Comparison of ENCODE assay signal across 16 mouse cellular contexts in the genomic region with DNA sequence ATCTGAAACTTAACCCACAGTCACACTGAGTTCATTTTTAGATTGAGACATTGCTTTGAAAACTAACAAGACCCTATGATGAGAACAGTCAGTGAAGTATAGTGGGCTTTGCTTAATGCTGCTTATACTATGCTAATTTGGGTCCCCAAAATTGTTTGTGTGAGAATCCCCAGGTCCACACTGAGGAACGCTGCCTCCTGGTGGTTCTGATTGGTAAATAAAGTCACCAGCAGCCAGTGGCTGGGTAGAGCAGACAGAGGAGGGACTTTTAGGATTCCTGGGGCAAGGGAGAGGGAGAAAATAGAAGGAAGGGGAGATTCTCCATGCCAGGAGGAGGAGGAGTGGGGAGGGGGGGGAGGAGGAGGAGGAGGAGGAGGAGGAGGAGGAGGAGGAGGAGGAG.
DNase-seq lines count a peak whose midpoint lies in the region; ATAC-seq lines count a peak whose summit lies in the region.
"Had no signal": no experiment of that assay in that cellular context is flagged by ENCODE, and none has a peak within 500 bp of the region (broad histone marks: within the 10 kb centered on the region; RNA-seq: fewer than 3 reads in every experiment).

No protein-coding gene starts in this region.

- H3K4me3 ChIP-seq in kidney, embryonic 15.5 days (replicated peaks) = no peak overlapping the region
- H3K4me3 ChIP-seq: intestine, embryonic 15.5 days; limb, embryonic 13.5 days; neural tube, embryonic 13.5 days had no signal

- DNase-seq in cerebellum, postnatal 10 days = peak; percentile 10 to 15
- peak; percentile 7 for DNase-seq in kidney, postnatal 10 days
- peak; percentile 42 for DNase-seq in testis, postnatal 10 days (ENCODE audit: low spot score)
- no peak for DNase-seq in testis, postnatal 14 days (ENCODE audit: low spot score)
- DNase-seq in cerebellum, postnatal 4 days (ENCODE audit: low spot score in 2 of 2) = no peak
- DNase-seq: heart, adult 11 months; heart, postnatal 36 days; right cerebral cortex, adult 18-20 months; thymus, postnatal 36 days had no signal

- no peak overlapping the region for H3K27ac ChIP-seq in kidney, embryonic 15.5 days
- H3K27ac ChIP-seq: intestine, embryonic 15.5 days; limb, embryonic 13.5 days; neural tube, embryonic 13.5 days had no signal

- no peak overlapping the region for H3K9ac ChIP-seq in kidney, embryonic 15.5 days
- H3K9ac ChIP-seq: intestine, embryonic 15.5 days; limb, embryonic 13.5 days; neural tube, embryonic 13.5 days had no signal

- no peaks in the 10 kb centered on the region for H3K27me3 ChIP-seq in kidney, embryonic 15.5 days
- H3K27me3 ChIP-seq: intestine, embryonic 15.5 days; limb, embryonic 13.5 days; neural tube, embryonic 13.5 days had no signal

- no peaks in the 10 kb centered on the region for H3K9me3 ChIP-seq in kidney, embryonic 15.5 days (replicated peaks)
- H3K9me3 ChIP-seq: intestine, embryonic 15.5 days; limb, embryonic 13.5 days; neural tube, embryonic 13.5 days had no signal

- H3K4me2 ChIP-seq in kidney, embryonic 15.5 days = no peak overlapping the region
- H3K4me2 ChIP-seq: intestine, embryonic 15.5 days; limb, embryonic 13.5 days; neural tube, embryonic 13.5 days had no signal

- no peaks in the 10 kb centered on the region for H3K4me1 ChIP-seq in kidney, embryonic 15.5 days
- H3K4me1 ChIP-seq: intestine, embryonic 15.5 days; limb, embryonic 13.5 days; neural tube, embryonic 13.5 days had no signal

- H3K36me3 ChIP-seq in kidney, embryonic 15.5 days = no peaks in the 10 kb centered on the region
- H3K36me3 ChIP-seq: intestine, embryonic 15.5 days; limb, embryonic 13.5 days; neural tube, embryonic 13.5 days had no signal

- 30% methylated on average over 1 of the region's 1 CpGs for WGBS in kidney, embryonic 15.5 days

- no peak for ATAC-seq in cerebellum, adult (ENCODE audit: insufficient number of reproducible peaks, low FRiP score, low TSS enrichment)
- ATAC-seq in kidney, embryonic 15.5 days (replicated peaks; ENCODE audit: low FRiP score) = no peak
- ATAC-seq in megakaryocyte progenitor cell, adult 5-6 weeks (replicated peaks; ENCODE audit: poor library complexity) = 0 out of 2 replicates have a peak, but pooled peaks have one; percentile 37
- ATAC-seq: intestine, embryonic 15.5 days; midbrain, embryonic 16.5 days had no signal

Comparison
In these comparisons a context has a peak if more than half of its experiments do, and no peak if none do; other contexts are left out.
1. DNase-seq: peak in cerebellum, postnatal 10 days (2 of 2), kidney, postnatal 10 days (single experiment) and testis, postnatal 10 days (single experiment); none in testis, postnatal 14 days (single experiment) and cerebellum, postnatal 4 days (0 of 2).